Mouse (Mus musculus) regulatory T cell (primary cell): ENCODE measurements around the gene Ipmk.

Experiments used
- in situ Hi-C: fragments of 300-600 bp; cut with MboI, MseI; formaldehyde crosslinking; loops from one replicate; pipeline ENCODE4 v1.15.1; 2025; ENCODE audit warnings: high pct_unique_total_duplicates

Ipmk gene

DNA sequence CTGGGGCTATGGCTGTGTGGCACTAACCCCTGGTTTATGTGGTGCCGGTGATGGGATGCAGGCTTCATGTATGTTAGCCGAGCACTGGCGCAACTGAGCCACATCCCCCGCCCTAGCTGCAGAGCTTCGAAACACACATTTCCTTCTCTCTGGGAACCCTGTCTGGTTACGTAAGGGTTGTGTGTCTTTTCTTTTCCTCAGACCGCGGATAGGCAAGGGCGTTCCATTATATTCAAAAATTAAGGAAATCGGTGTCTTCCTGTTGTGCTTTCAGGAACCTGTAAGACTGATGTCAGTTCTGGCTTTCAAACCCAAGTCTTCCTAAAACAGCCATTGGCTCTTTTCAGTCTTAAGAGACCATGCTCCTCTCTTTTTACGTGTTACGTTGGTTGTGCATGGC lies 65.8 kb downstream of the Ipmk start:
- in situ Hi-C loops, result no loop called here

DNA sequence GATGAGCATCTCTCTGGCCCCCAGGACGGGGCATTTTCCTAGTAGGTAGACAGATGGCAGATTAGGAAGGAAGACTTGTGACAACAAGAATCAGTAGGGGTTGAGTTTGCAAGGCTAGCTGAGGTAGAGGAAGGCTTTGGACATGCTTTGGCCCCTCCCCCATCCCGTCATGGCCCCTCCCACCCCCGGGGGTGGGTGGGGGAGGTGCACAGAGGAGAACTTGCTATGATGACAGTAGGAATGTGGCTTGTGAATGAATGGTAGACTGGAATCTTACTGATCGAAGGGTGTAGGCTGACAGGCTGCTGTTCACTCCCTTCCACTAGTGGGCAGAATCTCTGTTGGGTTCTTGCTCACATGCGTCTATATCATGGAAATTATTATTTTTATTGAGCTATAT lies 74.0 kb downstream of the Ipmk start:
- in situ Hi-C loops, result no loop called here

DNA sequence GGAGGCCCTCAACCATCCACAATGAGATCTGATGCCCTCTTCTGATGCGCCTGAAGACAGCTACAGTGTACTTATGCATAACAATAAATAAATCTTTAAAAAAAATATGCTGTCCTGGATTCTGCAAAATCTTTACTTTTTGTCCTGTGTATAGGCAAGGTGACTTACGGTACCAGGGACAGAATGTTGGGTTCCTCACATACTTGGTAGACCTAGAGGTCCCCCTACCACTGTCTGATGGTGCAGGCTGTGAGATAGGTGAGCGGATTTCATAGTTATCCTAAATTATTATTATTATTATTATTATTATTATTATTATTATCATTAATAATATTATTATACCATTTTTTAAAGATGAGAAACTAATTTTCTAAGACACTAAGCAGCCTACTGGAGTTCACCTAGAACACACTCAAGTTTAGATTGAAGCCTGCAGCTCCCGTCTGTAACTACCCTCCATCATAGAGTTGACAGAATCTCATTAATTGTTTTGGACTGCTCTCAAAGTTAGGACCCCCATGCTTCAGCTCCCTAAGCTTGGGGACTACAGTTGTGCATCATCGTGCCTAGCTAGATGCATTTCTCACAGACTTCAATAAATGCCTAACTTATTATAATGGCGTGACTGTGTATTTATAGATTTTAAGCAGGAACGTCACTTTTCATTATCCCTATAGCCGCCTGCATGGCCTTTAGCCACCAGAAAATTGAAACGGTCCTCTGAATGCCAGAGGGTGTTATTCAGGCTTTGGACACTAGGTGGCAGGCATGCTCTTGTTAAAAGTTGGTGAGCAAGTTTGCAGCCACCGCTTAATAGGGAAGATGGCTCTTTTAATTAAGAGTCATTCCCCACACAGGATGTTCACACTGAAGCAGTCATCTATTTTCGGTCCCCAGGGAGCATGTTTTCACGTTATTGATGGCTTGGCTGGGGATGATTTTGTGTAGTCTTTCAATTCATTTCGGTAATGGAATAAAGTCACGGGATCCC lies 74.8 kb downstream of the Ipmk start:
- in situ Hi-C loops, result no loop called here

DNA sequence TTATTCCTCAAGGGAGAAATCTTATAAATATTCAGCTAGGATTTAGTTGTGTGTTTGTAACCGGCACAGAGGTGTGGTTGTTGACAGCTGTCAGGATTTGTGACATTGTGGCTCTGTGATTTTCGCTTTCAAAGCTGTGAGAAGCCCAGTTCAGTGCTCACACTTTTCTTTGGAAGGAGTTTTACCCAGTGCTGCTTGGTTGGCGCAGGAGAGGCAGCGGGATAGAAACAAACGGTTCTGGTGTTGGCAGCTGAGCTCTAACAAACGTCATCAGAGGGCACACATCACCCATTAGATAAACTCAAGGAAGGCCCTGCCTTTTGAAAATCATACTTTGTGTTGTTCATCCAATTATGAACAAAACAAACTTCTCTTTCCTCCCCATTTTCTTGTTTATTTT lies 79.2 kb downstream of the Ipmk start:
- in situ Hi-C loops, result no loop called here

DNA sequence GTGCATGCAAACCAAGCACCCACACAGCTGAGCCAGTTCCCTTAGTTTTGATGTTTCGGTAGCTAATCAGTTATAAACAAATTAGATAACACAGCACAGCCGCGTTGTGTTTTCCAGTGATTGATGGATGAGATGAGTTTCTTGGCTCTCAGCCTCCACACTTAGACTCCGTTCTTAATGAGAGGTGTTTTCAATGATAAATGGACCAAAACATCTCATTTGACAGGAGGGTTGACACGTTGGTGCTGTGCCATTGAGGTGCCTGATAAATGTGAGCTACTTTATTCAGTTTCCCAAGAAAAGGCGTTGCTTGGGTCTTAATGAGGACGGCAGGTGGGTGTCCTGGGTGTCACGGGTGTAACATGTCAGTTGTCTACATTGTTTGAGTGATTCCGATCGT lies 79.8 kb downstream of the Ipmk start:
- in situ Hi-C loops, result no loop called here

- in situ Hi-C loops, result no loop called here
Measured at GRCm38 (mm10) chr10:71428246-71428864, 80.8 kb downstream of the Ipmk start.

GRCm38 (mm10) chr10:71430661-71431060 lies 83.1 kb downstream of the Ipmk start:
- in situ Hi-C loops, result no loop called here

DNA sequence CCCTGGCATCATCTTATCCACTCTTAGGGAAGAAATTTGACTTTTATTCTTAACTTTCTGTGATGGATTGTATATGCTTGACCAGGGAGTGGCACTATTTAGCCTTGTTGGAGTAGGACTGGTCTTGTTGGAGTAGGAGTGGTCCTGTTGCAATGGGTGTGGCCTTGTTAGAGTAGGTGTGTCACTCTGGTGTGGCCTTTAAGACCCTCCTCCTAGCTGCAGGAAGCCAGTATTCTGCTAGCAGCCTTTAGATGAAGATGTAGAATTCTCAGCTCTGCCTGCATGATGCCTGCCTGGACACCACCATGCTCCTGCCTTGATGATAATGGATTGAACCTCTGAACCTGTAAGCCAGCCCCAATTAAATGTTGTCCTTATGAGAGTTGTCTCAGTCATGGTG lies 95.5 kb downstream of the Ipmk start:
- in situ Hi-C loops, result no loop called here

- in situ Hi-C loops, result no loop called here
Measured at GRCm38 (mm10) chr10:71447661-71448060, 100.1 kb downstream of the Ipmk start.

- in situ Hi-C loops, result no loop called here
Measured at GRCm38 (mm10) chr10:71448284-71448683, 100.7 kb downstream of the Ipmk start.

DNA sequence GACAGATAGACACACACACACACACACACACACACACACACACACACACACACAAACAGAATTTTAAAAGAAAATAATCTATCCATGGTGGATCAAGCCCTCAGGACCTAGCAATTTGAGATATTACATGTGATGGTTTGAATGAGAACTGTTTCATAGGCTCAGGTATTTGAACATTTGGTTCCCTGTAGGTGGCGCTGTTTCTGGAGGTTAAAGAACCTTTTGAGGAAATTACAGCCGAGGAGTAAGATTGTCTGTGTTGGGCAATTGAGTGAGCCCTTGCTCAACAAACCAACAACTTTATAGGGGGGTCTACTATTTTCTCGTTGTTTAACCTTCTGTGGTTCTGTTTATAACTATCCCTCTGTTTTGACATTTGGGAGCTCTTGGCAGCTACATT lies 107.8 kb downstream of the Ipmk start:
- in situ Hi-C loops, result loop anchor here (25.0 kb wide), 1 partner anchor 1732 kb away; no protein-coding TSS in a partner anchor

- in situ Hi-C loops, result loop anchor here (25.0 kb wide), 1 partner anchor 1725 kb away; no protein-coding TSS in a partner anchor
Measured at GRCm38 (mm10) chr10:71462371-71462770, 114.8 kb downstream of the Ipmk start.

- in situ Hi-C loops, result loop anchor here (25.0 kb wide), 1 partner anchor 1723 kb away; no protein-coding TSS in a partner anchor
Measured at GRCm38 (mm10) chr10:71464417-71464816, 116.9 kb downstream of the Ipmk start.

DNA sequence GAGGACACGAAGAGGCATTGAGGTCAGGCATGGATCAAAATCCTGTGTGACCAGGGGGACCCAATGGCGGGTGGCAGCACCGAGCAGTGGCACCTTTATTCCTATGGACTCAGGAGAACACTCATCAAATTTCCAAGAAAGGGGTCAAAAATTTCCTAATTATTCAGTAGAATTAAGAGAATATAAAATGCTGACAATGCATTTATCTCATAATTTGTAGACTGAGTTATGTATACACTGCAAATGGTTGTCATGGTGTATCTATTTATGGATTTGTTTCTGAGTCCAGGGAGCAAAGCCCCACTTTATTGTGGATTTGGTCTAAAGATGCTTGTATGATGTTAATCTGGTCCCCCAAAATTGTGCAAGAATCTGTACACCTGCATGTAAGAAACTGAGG lies 120.8 kb downstream of the Ipmk start:
- in situ Hi-C loops, result loop anchor here (25.0 kb wide), 1 partner anchor 1719 kb away; no protein-coding TSS in a partner anchor

DNA sequence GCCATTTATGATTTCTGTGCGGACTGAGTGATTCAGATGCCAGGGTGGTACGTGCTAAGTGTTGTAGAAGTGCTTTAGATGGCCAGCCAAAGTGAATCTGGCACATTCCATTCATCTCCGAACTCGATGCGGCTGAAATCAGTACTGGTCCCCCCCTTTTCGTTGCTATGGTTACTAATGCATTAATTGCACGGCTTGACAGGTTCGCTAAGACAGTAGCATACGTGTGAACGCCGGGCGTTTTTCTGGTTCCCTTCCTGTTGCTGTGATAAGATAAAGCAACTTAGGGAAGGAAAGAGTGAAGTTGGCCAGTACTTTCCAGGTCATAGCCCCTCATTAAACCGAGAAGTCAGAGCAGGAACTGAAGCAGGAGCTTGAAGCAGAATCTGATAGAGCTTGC lies 122.2 kb downstream of the Ipmk start:
- in situ Hi-C loops, result loop anchor here (25.0 kb wide), 1 partner anchor 1718 kb away; no protein-coding TSS in a partner anchor

GRCm38 (mm10) chr10:71472033-71472432 lies 124.5 kb downstream of the Ipmk start:
- in situ Hi-C loops, result loop anchor here (25.0 kb wide), 1 partner anchor 1715 kb away; no protein-coding TSS in a partner anchor

- in situ Hi-C loops, result loop anchor here (25.0 kb wide), 1 partner anchor 1714 kb away; no protein-coding TSS in a partner anchor
Measured at GRCm38 (mm10) chr10:71473590-71473989, 126.0 kb downstream of the Ipmk start.

GRCm38 (mm10) chr10:71476471-71477080 lies 129.0 kb downstream of the Ipmk start:
- in situ Hi-C loops, result loop anchor here (25.0 kb wide), 1 partner anchor 886 kb away; no protein-coding TSS in a partner anchor

DNA sequence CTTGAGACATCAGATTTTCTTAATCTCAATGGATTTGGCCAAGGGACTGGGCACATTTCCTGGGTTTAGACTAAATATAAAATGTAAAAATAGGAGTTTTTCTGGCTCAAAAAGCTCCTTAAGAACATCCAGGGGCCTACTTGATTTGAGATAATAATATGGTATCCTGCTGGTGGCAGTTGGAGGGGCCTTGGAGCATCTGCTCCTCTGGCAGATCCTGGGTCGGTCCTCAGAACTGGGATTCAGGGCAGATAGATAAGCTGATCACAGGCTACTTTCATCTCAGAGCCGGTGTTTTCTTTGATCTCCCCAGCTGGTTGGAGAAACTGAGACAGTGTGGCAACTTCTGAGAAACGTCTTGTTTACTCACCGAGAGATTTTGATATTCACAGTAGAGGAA lies 129.6 kb downstream of the Ipmk start:
- in situ Hi-C loops, result loop anchor here (25.0 kb wide), 1 partner anchor 885 kb away; no protein-coding TSS in a partner anchor

GRCm38 (mm10) chr10:71479700-71480325 lies 132.2 kb downstream of the Ipmk start:
- in situ Hi-C loops, result loop anchor here (25.0 kb wide), 1 partner anchor 882 kb away; no protein-coding TSS in a partner anchor
